Mouse (Mus musculus) brain, embryonic 14.5 days (tissue): ENCODE results near the gene Kcnip4.

ENCODE experiments used
- CTCF ChIP-seq: fragments of 200-500 bp; IDR thresholded peaks from 2 replicates; pipeline ENCODE4 v1.5.1; 2012; ENCODE audit warnings: inconsistent platforms, mild to moderate bottlenecking, moderate library complexity, borderline replicate concordance; ENCODE audit not compliant: insufficient read depth, insufficient read length; ENCODE audit errors: extremely low read depth
- POLR2A ChIP-seq: fragments of 200-500 bp; IDR thresholded peaks from 2 replicates; pipeline ENCODE4 v1.6.1; 2012; ENCODE audit warnings: mild to moderate bottlenecking, inconsistent platforms, borderline replicate concordance; ENCODE audit not compliant: poor library complexity, insufficient read depth, insufficient read length, severe bottlenecking; ENCODE audit errors: extremely low read depth

DNA sequence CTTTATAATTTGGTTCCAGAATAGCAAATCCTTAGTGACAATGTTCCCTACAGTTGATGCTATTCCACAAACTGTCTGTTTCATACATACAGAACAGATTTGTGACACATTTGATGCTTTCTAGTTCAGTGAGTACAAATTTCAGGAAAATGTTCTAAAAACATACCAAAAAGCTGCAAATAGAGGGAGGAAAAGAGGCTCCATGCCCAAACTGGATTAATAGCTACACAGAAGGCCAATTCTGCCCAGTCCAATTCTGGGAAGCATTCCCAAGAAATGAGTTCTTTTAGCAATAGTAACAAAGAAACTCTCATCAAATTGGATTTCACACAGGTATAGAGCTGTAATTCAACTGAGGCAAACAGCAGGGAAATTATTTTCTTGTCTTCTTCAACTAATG is 806.5 kb downstream of the Kcnip4 start:
- TF ChIP-seq CTCF (no peak), POLR2A (no peak)
